Mouse (Mus musculus) MEL (cell line): Measurements from ENCODE around the gene Farp1.

Experiments
- CHD2 ChIP-seq: IDR thresholded peaks from 2 replicates; pipeline ENCODE4 v1.6.1; 2011; ENCODE audit warnings: low read length, improper control_type of control experiment
- CTCF ChIP-seq, 3 experiments: IDR thresholded peaks in 2 of 3; conservative IDR thresholded peaks in 1 of 3; 2 replicates each; pipeline ENCODE4 v1.5.1; 2011 to 2012; ENCODE audit warnings: low read length in 3 of 3, low read depth in 2 of 3, mild to moderate bottlenecking in 2 of 3, improper control_type of control experiment in 1 of 3, inconsistent platforms in 1 of 3, mixed read lengths in 1 of 3, moderate library complexity in 1 of 3; ENCODE audit not compliant: control insufficient read depth in 1 of 3, insufficient read depth in 1 of 3, poor library complexity in 1 of 3, severe bottlenecking in 1 of 3
- ELF1 ChIP-seq: IDR thresholded peaks from 2 replicates; pipeline ENCODE4 v1.6.1; 2014; ENCODE audit warnings: low read depth, mild to moderate bottlenecking, inconsistent platforms, low read length, improper control_type of control experiment, moderate library complexity
- EP300 ChIP-seq, 2 experiments: IDR thresholded peaks; 2 replicates each; pipeline ENCODE4 v1.6.1; 2011; ENCODE audit warnings: improper control_type of control experiment in 2 of 2, low read length in 2 of 2, low read depth in 1 of 2, mild to moderate bottlenecking in 1 of 2
- HCFC1 ChIP-seq: IDR thresholded peaks from 2 replicates; pipeline ENCODE4 v1.6.1; 2012; ENCODE audit warnings: low read depth, mild to moderate bottlenecking, inconsistent platforms, low read length, improper control_type of control experiment, moderate library complexity
- TCF12 ChIP-seq: IDR thresholded peaks from 2 replicates; pipeline ENCODE4 v1.6.1; 2014; ENCODE audit warnings: low read depth, mild to moderate bottlenecking, inconsistent platforms, low read length, improper control_type of control experiment, moderate library complexity
- USF1 ChIP-seq: IDR thresholded peaks from 2 replicates; pipeline ENCODE4 v1.6.1; 2014; ENCODE audit warnings: low read depth, mild to moderate bottlenecking, inconsistent platforms, low read length, improper control_type of control experiment, moderate library complexity
- ZC3H11A ChIP-seq: IDR thresholded peaks from 2 replicates; pipeline ENCODE4 v1.6.1; 2012; ENCODE audit warnings: low read depth, mild to moderate bottlenecking, inconsistent platforms, low read length, improper control_type of control experiment

- TF ChIP-seq CHD2 (no peak), CTCF (IDR thresholded peaks at IDR 0.05 in 2 of 3, conservative IDR thresholded peaks at IDR 0.05 in 1 of 3; ENCODE audit: control insufficient read depth in 1 of 3, insufficient read depth in 1 of 3, low read depth in 2 of 3, low read length in 3 of 3, poor library complexity in 1 of 3, severe bottlenecking in 1 of 3) (no peak), USF1 (no peak), EP300 (IDR thresholded peaks at IDR 0.05; ENCODE audit: low read depth in 1 of 2, low read length in 2 of 2) (no peak), HCFC1 (no peak), ELF1 (no peak), TCF12 (no peak), ZC3H11A (no peak)
Measured at GRCm38 (mm10) chr14:121214636-121215257, 179.7 kb downstream of the Farp1 start.
